Mouse (Mus musculus) ES-Bruce4 (cell line): Measurements from ENCODE around the gene Tspan9.

Experiments used
- CTCF ChIP-seq: IDR thresholded peaks from one replicate; pipeline ENCODE4 v1.8.1; 2011; ENCODE audit warnings: low read depth, low read length
- EP300 ChIP-seq: IDR thresholded peaks from 2 replicates; pipeline ENCODE4 v1.6.1; 2011; ENCODE audit warnings: low read depth, low read length; ENCODE audit not compliant: insufficient read depth
- POLR2A ChIP-seq: IDR thresholded peaks from one replicate; pipeline ENCODE4 v1.8.1; 2011; ENCODE audit warnings: low read length; ENCODE audit not compliant: insufficient read depth

- TF ChIP-seq EP300 (no peak), CTCF (no peak), POLR2A (no peak)
Measured at GRCm38 (mm10) chr6:128130686-128131085, 12.7 kb downstream of the Tspan9 start.
